ENCODE assay signal across 8 mouse cellular contexts in genomic region chr9:16500382-16501185, GRCm38 (mm10). TPM values are rescaled to one million over a fixed set of nuclear protein-coding genes. Genes with fewer than 3 reads are reported as not detected.
A peak's percentile ranks its signal among the peaks of the same experiment; 100 is the strongest.
DNase-seq lines count a peak whose midpoint lies in the region; ATAC-seq and TF ChIP-seq lines count a peak whose summit lies in the region.

No protein-coding gene starts in this region.

- no peak; the same call in none of the 2 replicates for TF ChIP-seq CTCF in bone marrow macrophage, adult 2 months (IDR thresholded peaks at IDR 0.05; ENCODE audit: low read depth, low read length)
- peak; percentile 38 for TF ChIP-seq CTCF in hindbrain, postnatal 0 days (IDR thresholded peaks at IDR 0.05; ENCODE audit: low read depth)

- H3K4me3 ChIP-seq in bone marrow macrophage, adult 2 months (ENCODE audit: insufficient read depth, low read length) = peak overlapping the region; percentile 67
- peak overlapping the region; percentile 65 for H3K4me3 ChIP-seq in forebrain, embryonic 14.5 days (ENCODE audit: low read depth, low read length)
- peak overlapping the region; percentile 81 for H3K4me3 ChIP-seq in hindbrain, postnatal 0 days (ENCODE audit: low read length)
- peak overlapping the region; percentile 70 for H3K4me3 ChIP-seq in limb, embryonic 10.5 days
- peak overlapping the region; percentile 77 for H3K4me3 ChIP-seq in midbrain, embryonic 11.5 days (ENCODE audit: low read depth, low read length)
- H3K4me3 ChIP-seq in stomach, embryonic 15.5 days (replicated peaks) = peak overlapping the region; percentile 55

- H3K9me3 ChIP-seq in forebrain, embryonic 14.5 days (replicated peaks; ENCODE audit: control insufficient read depth, low read length) = no peaks in the 10 kb centered on the region
- no peaks in the 10 kb centered on the region for H3K9me3 ChIP-seq in hindbrain, postnatal 0 days (ENCODE audit: low read length)
- no peaks in the 10 kb centered on the region for H3K9me3 ChIP-seq in limb, embryonic 10.5 days (replicated peaks)
- H3K9me3 ChIP-seq in midbrain, embryonic 11.5 days (ENCODE audit: control insufficient read depth, low read length) = no peaks in the 10 kb centered on the region
- H3K9me3 ChIP-seq in stomach, embryonic 15.5 days = no peaks in the 10 kb centered on the region

- peak; percentile 43 for DNase-seq in ES-CJ7 (ENCODE audit: low read depth, low spot score)
- peak; percentile 76 for DNase-seq in forebrain, embryonic 14.5 days (ENCODE audit: low spot score)
- peak; percentile 78 for DNase-seq in hindbrain, postnatal 0 days (ENCODE audit: low spot score)
- DNase-seq in limb, embryonic 10.5 days (ENCODE audit: low spot score) = peak; percentile 80
- peak; percentile 98 for DNase-seq in midbrain, embryonic 11.5 days (ENCODE audit: low spot score, missing footprints)
- DNase-seq in thymus, postnatal 4 days = no peak

- H3K27me3 ChIP-seq in forebrain, embryonic 14.5 days (replicated peaks; ENCODE audit: control insufficient read depth, insufficient read depth, low read length) = 0 out of 2 replicates have a peak, but pooled peaks cover 3% of the 10 kb centered on the region
- H3K27me3 ChIP-seq in hindbrain, postnatal 0 days (ENCODE audit: insufficient read depth, low read length) = no peaks in the 10 kb centered on the region
- peaks cover 17% of the 10 kb centered on the region for H3K27me3 ChIP-seq in limb, embryonic 10.5 days (ENCODE audit: low read depth, poor library complexity, severe bottlenecking)
- no peaks in the 10 kb centered on the region for H3K27me3 ChIP-seq in midbrain, embryonic 11.5 days (ENCODE audit: control insufficient read depth, insufficient read depth, low read length)
- H3K27me3 ChIP-seq in stomach, embryonic 15.5 days (replicated peaks) = peaks cover 19% of the 10 kb centered on the region

- ATAC-seq in forebrain, embryonic 14.5 days = peak; percentile 47
- ATAC-seq in hindbrain, postnatal 0 days = peak; percentile 61
- ATAC-seq in midbrain, embryonic 11.5 days (ENCODE audit: low FRiP score) = peak; percentile 63
- no peak for ATAC-seq in stomach, embryonic 15.5 days (ENCODE audit: insufficient read depth, low FRiP score, low read depth)

- H3K4me2 ChIP-seq in forebrain, embryonic 14.5 days (ENCODE audit: low read length) = peak overlapping the region; percentile 85
- peak overlapping the region; percentile 86 for H3K4me2 ChIP-seq in hindbrain, postnatal 0 days (ENCODE audit: low read depth, low read length)
- H3K4me2 ChIP-seq in midbrain, embryonic 11.5 days = peak overlapping the region; percentile 78
- peak overlapping the region; percentile 95 for H3K4me2 ChIP-seq in stomach, embryonic 15.5 days

- no peaks in the 10 kb centered on the region for H3K36me3 ChIP-seq in forebrain, embryonic 14.5 days (ENCODE audit: control insufficient read depth, insufficient read depth, low read length)
- H3K36me3 ChIP-seq in hindbrain, postnatal 0 days (ENCODE audit: insufficient read depth, low read length) = no peaks in the 10 kb centered on the region
- no peaks in the 10 kb centered on the region for H3K36me3 ChIP-seq in limb, embryonic 10.5 days
- no peaks in the 10 kb centered on the region for H3K36me3 ChIP-seq in midbrain, embryonic 11.5 days (ENCODE audit: control insufficient read depth, insufficient read depth, low read length)
- no peaks in the 10 kb centered on the region for H3K36me3 ChIP-seq in stomach, embryonic 15.5 days

- H3K9ac ChIP-seq in forebrain, embryonic 14.5 days (ENCODE audit: low read length) = peak overlapping the region; percentile 87
- peak overlapping the region; percentile 58 for H3K9ac ChIP-seq in hindbrain, postnatal 0 days (replicated peaks; ENCODE audit: low read length)
- peak overlapping the region; percentile 91 for H3K9ac ChIP-seq in midbrain, embryonic 11.5 days (ENCODE audit: low read length)
- H3K9ac ChIP-seq in stomach, embryonic 15.5 days = no peak overlapping the region

- peaks cover 3% of the 10 kb centered on the region; the same call in 1 of the 2 replicates for H3K4me1 ChIP-seq in bone marrow macrophage, adult 2 months (ENCODE audit: control insufficient read depth, insufficient read depth, low read length)
- peaks cover 17% of the 10 kb centered on the region; the same call in 1 of the 2 replicates for H3K4me1 ChIP-seq in forebrain, embryonic 14.5 days (ENCODE audit: control insufficient read depth, insufficient read depth, low read length)
- H3K4me1 ChIP-seq in hindbrain, postnatal 0 days (ENCODE audit: insufficient read depth, low read length) = 0 out of 2 replicates have a peak, but pooled peaks cover 4% of the 10 kb centered on the region
- H3K4me1 ChIP-seq in limb, embryonic 10.5 days = peaks cover 35% of the 10 kb centered on the region
- peaks cover 10% of the 10 kb centered on the region for H3K4me1 ChIP-seq in midbrain, embryonic 11.5 days (ENCODE audit: control insufficient read depth, insufficient read depth, low read length)
- H3K4me1 ChIP-seq in stomach, embryonic 15.5 days = peaks cover 13% of the 10 kb centered on the region; the same call in 1 of the 2 replicates

- H3K27ac ChIP-seq in bone marrow macrophage, adult 2 months (ENCODE audit: insufficient read depth, low read depth, low read length) = no peak overlapping the region
- peak overlapping the region; percentile 84 for H3K27ac ChIP-seq in forebrain, embryonic 14.5 days (ENCODE audit: low read depth, low read length)
- peak overlapping the region; percentile 81 for H3K27ac ChIP-seq in hindbrain, postnatal 0 days
- peak overlapping the region; percentile 87 for H3K27ac ChIP-seq in limb, embryonic 10.5 days
- peak overlapping the region; percentile 96 for H3K27ac ChIP-seq in midbrain, embryonic 11.5 days (ENCODE audit: low read depth, low read length)
- no peak overlapping the region for H3K27ac ChIP-seq in stomach, embryonic 15.5 days

- WGBS in forebrain, embryonic 14.5 days = under 1% methylated on average over 41 of the region's 41 CpGs
- WGBS in hindbrain, postnatal 0 days = 0% methylated on average over 41 of the region's 41 CpGs
- WGBS in limb, embryonic 10.5 days = under 1% methylated on average over 41 of the region's 41 CpGs
- WGBS in midbrain, embryonic 11.5 days = under 1% methylated on average over 41 of the region's 41 CpGs
- under 1% methylated on average over 41 of the region's 41 CpGs for WGBS in stomach, embryonic 15.5 days

- no peak for TF ChIP-seq POLR2A in bone marrow macrophage, adult 2 months (IDR thresholded peaks at IDR 0.05; ENCODE audit: borderline replicate concordance, low read depth, low read length)

RNA-seq across cellular contexts. Expression of gene Fat3, which starts 0.5 kb away (rescaled TPM):
- 0.04 and 0.12 TPM in 2 replicates for polyA plus RNA-seq in bone marrow macrophage, adult 2 months (2012; ENCODE audit: insufficient read depth, insufficient read length, missing spikeins)
- 12.2 and 14.7 TPM in 2 replicates for polyA plus RNA-seq in forebrain, embryonic 14.5 days (2014; fragmentation: Nextera tagmentation; extraction: Ambion mirVana)
- total RNA-seq in hindbrain, postnatal 0 days (2014; rRNA removed) = 36.4 and 37.3 TPM in 2 replicates
- polyA plus RNA-seq in hindbrain, postnatal 0 days (2015; fragmentation: Nextera tagmentation; extraction: Ambion mirVana) = 4.4 and 4.7 TPM in 2 replicates
- polyA plus RNA-seq in limb, embryonic 10.5 days (2016; fragmentation: Nextera tagmentation; extraction: Ambion mirVana) = 1.6 and 2.3 TPM in 2 replicates
- 13.0 and 13.5 TPM in 2 replicates for polyA plus RNA-seq in midbrain, embryonic 11.5 days (2014; fragmentation: Nextera tagmentation; extraction: Ambion mirVana)
- polyA plus RNA-seq in stomach, embryonic 15.5 days (2015; fragmentation: Nextera tagmentation; extraction: Ambion mirVana) = 1.1 and 1.2 TPM in 2 replicates

Comparison
In these comparisons a context has a peak if more than half of its experiments do, and no peak if none do; other contexts are left out.
1. H3K27ac ChIP-seq: peak in forebrain, embryonic 14.5 days (single experiment), hindbrain, postnatal 0 days (single experiment), limb, embryonic 10.5 days (single experiment) and midbrain, embryonic 11.5 days (single experiment); none in bone marrow macrophage, adult 2 months (single experiment) and stomach, embryonic 15.5 days (single experiment).
2. Peak in every context shown above with its lines, with median percentiles within 50 percentile points of each other: H3K4me3 ChIP-seq and H3K4me2 ChIP-seq.